Mouse (Mus musculus): ENCODE data around the gene Rbm5. TPM values are rescaled to one million over a fixed set of nuclear protein-coding genes. Genes with fewer than 3 reads are reported as not detected.

The Rbm5 gene
- polyA plus RNA-seq, 1 experiment from 2014 or later, result 41.7 TPM

- H3K27ac ChIP-seq (ENCODE audit: low read depth), result no peak overlapping the region
- WGBS (ENCODE audit: insufficient replicate concordance), result 9% methylated on average over 17 of the region's 17 CpGs
- peak overlapping the region; percentile 57 for H3K4me3 ChIP-seq (ENCODE audit: low read depth, low read length)
- no peak for DNase-seq
- no peak for TF ChIP-seq CTCF (IDR thresholded peaks at IDR 0.05; ENCODE audit: low read depth)
- TF ChIP-seq EP300 (IDR thresholded peaks at IDR 0.05; ENCODE audit: low read depth), result no peak
- peak overlapping the region; percentile 93 for H3K4me2 ChIP-seq (ENCODE audit: low read depth, low read length)
- H3K9me3 ChIP-seq (ENCODE audit: low read length), result no peaks in the 10 kb centered on the region
- no peak for ATAC-seq
- H3K9ac ChIP-seq (replicated peaks), result no peak overlapping the region
- H3K27me3 ChIP-seq (ENCODE audit: insufficient read depth, low read length), result peaks cover 67% of the 10 kb centered on the region
- H3K36me3 ChIP-seq (replicated peaks; ENCODE audit: insufficient read depth, low read length), result no peaks in the 10 kb centered on the region
- H3K4me1 ChIP-seq (ENCODE audit: insufficient read depth), result peaks cover 15% of the 10 kb centered on the region
These were observed 62.9 kb downstream of the Rbm5 start for GRCm38 (mm10) chr9:107707701-107708438.

- Histone ChIP-seq H3K4me2 (ENCODE audit: low read depth, low read length) (0 out of 2 replicates have a peak overlapping the region, but pooled peaks have one; percentile 93), H3K27ac (ENCODE audit: low read depth) (no peak overlapping the region), H3K9ac (replicated peaks) (no peak overlapping the region), H3K36me3 (replicated peaks; ENCODE audit: insufficient read depth, low read length) (no peaks in the 10 kb centered on the region), H3K9me3 (ENCODE audit: low read length) (no peaks in the 10 kb centered on the region), H3K4me1 (ENCODE audit: insufficient read depth) (peaks cover 15% of the 10 kb centered on the region), H3K27me3 (ENCODE audit: insufficient read depth, low read length) (peaks cover 61% of the 10 kb centered on the region), H3K4me3 (ENCODE audit: low read depth, low read length) (no peak overlapping the region; the same call in 1 of the 2 replicates)
- no peak for DNase-seq
- WGBS (ENCODE audit: insufficient replicate concordance), result 6% methylated on average over 14 of the region's 14 CpGs
- TF ChIP-seq CTCF (IDR thresholded peaks at IDR 0.05; ENCODE audit: low read depth) (no peak), EP300 (IDR thresholded peaks at IDR 0.05; ENCODE audit: low read depth) (no peak)
- no peak for ATAC-seq
These were observed 64.0 kb downstream of the Rbm5 start for GRCm38 (mm10) chr9:107706781-107707211.

- Histone ChIP-seq H3K4me1 (ENCODE audit: insufficient read depth) (peaks cover 6% of the 10 kb centered on the region), H3K4me3 (ENCODE audit: low read depth, low read length) (no peak overlapping the region), H3K4me2 (ENCODE audit: low read depth, low read length) (no peak overlapping the region), H3K36me3 (replicated peaks; ENCODE audit: insufficient read depth, low read length) (no peaks in the 10 kb centered on the region), H3K27me3 (ENCODE audit: insufficient read depth, low read length) (peaks cover 34% of the 10 kb centered on the region), H3K27ac (ENCODE audit: low read depth) (no peak overlapping the region), H3K9ac (replicated peaks) (no peak overlapping the region), H3K9me3 (ENCODE audit: low read length) (no peaks in the 10 kb centered on the region)
- TF ChIP-seq CTCF (IDR thresholded peaks at IDR 0.05; ENCODE audit: low read depth) (no peak), EP300 (IDR thresholded peaks at IDR 0.05; ENCODE audit: low read depth) (no peak)
- DNase-seq, result peak; percentile 42
- WGBS (ENCODE audit: insufficient replicate concordance), result 59% methylated on average over 14 of the region's 14 CpGs
- 0 out of 2 replicates have a peak, but pooled peaks have one; percentile 39 for ATAC-seq
These were observed 67.3 kb downstream of the Rbm5 start for GRCm38 (mm10) chr9:107703337-107704122.

GRCm38 (mm10) chr9:107702606-107703185 is 68.1 kb downstream of the Rbm5 start:
- H3K9ac ChIP-seq (replicated peaks), result no peak overlapping the region
- WGBS (ENCODE audit: insufficient replicate concordance), result 75% methylated on average over 3 of the region's 3 CpGs
- TF ChIP-seq EP300 (IDR thresholded peaks at IDR 0.05; ENCODE audit: low read depth), result no peak
- TF ChIP-seq CTCF (IDR thresholded peaks at IDR 0.05; ENCODE audit: low read depth), result no peak
- H3K4me3 ChIP-seq (ENCODE audit: low read depth, low read length), result no peak overlapping the region
- peaks cover 26% of the 10 kb centered on the region for H3K27me3 ChIP-seq (ENCODE audit: insufficient read depth, low read length)
- no peaks in the 10 kb centered on the region for H3K9me3 ChIP-seq (ENCODE audit: low read length)
- ATAC-seq (no peak), DNase-seq (no peak)
- no peaks in the 10 kb centered on the region for H3K36me3 ChIP-seq (replicated peaks; ENCODE audit: insufficient read depth, low read length)
- no peak overlapping the region for H3K27ac ChIP-seq (ENCODE audit: low read depth)
- peaks cover 3% of the 10 kb centered on the region for H3K4me1 ChIP-seq (ENCODE audit: insufficient read depth)
- H3K4me2 ChIP-seq (ENCODE audit: low read depth, low read length), result no peak overlapping the region

- no peaks in the 10 kb centered on the region for H3K36me3 ChIP-seq (replicated peaks; ENCODE audit: insufficient read depth, low read length)
- DNase-seq (no peak), ATAC-seq (no peak)
- H3K27ac ChIP-seq (ENCODE audit: low read depth), result no peak overlapping the region
- no peak overlapping the region for H3K4me3 ChIP-seq (ENCODE audit: low read depth, low read length)
- H3K9ac ChIP-seq (replicated peaks), result no peak overlapping the region
- 74% methylated on average over 12 of the region's 12 CpGs for WGBS (ENCODE audit: insufficient replicate concordance)
- H3K4me2 ChIP-seq (ENCODE audit: low read depth, low read length), result no peak overlapping the region
- H3K4me1 ChIP-seq (ENCODE audit: insufficient read depth), result peaks cover 6% of the 10 kb centered on the region
- TF ChIP-seq EP300 (IDR thresholded peaks at IDR 0.05; ENCODE audit: low read depth), result no peak
- TF ChIP-seq CTCF (IDR thresholded peaks at IDR 0.05; ENCODE audit: low read depth), result no peak
- H3K27me3 ChIP-seq (ENCODE audit: insufficient read depth, low read length), result peaks cover 15% of the 10 kb centered on the region
- no peaks in the 10 kb centered on the region for H3K9me3 ChIP-seq (ENCODE audit: low read length)
These were observed 69.2 kb downstream of the Rbm5 start for GRCm38 (mm10) chr9:107701594-107701993.

- TF ChIP-seq CTCF (IDR thresholded peaks at IDR 0.05; ENCODE audit: low read depth) (no peak), EP300 (IDR thresholded peaks at IDR 0.05; ENCODE audit: low read depth) (no peak)
- no peaks in the 10 kb centered on the region for H3K36me3 ChIP-seq (replicated peaks; ENCODE audit: insufficient read depth, low read length)
- no peak overlapping the region for H3K9ac ChIP-seq (replicated peaks)
- H3K4me1 ChIP-seq (ENCODE audit: insufficient read depth), result peaks cover 6% of the 10 kb centered on the region
- 69% methylated on average over 6 of the region's 6 CpGs for WGBS (ENCODE audit: insufficient replicate concordance)
- no peak for DNase-seq
- H3K27me3 ChIP-seq (ENCODE audit: insufficient read depth, low read length), result peaks cover 3% of the 10 kb centered on the region; the same call in 1 of the 2 replicates
- no peak for ATAC-seq
- H3K27ac ChIP-seq (ENCODE audit: low read depth), result no peak overlapping the region
- no peak overlapping the region for H3K4me2 ChIP-seq (ENCODE audit: low read depth, low read length)
- H3K9me3 ChIP-seq (ENCODE audit: low read length), result no peaks in the 10 kb centered on the region
- H3K4me3 ChIP-seq (ENCODE audit: low read depth, low read length), result no peak overlapping the region
These were observed 70.7 kb downstream of the Rbm5 start for GRCm38 (mm10) chr9:107700114-107700571.

Data from liver, postnatal 0 days (tissue).